Mouse (Mus musculus) intestine, embryonic 16.5 days (tissue): ENCODE measurements around the gene Clybl. TPM values are rescaled to one million over a fixed set of nuclear protein-coding genes. Genes with fewer than 3 reads are reported as not detected.

ENCODE experiments used
- ATAC-seq: fragments of 200-750 bp; cut with Nextera tagmentation; 2 replicates; pipeline ENCODE4 v1.8.0; 2017; ENCODE audit warnings: moderate TSS enrichment, moderate library complexity
- H3K27ac ChIP-seq: fragments of 300-500 bp; sonication (generic); 2 replicates; pipeline ENCODE4 v1.5.1; 2014; ENCODE audit warnings: mild to moderate bottlenecking, low read length
- H3K27me3 ChIP-seq: fragments of 300-500 bp; sonication (generic); replicated peaks from 2 replicates; pipeline ENCODE4 v1.6.1; 2014; ENCODE audit warnings: low read length, control low read depth, mixed read lengths; ENCODE audit not compliant: control insufficient read depth, insufficient read depth
- H3K36me3 ChIP-seq: fragments of 300-500 bp; sonication (generic); 2 replicates; pipeline ENCODE4 v1.6.1; 2014; ENCODE audit warnings: low read length, control low read depth; ENCODE audit not compliant: control insufficient read depth, insufficient read depth
- H3K4me1 ChIP-seq: fragments of 300-500 bp; sonication (generic); 2 replicates; pipeline ENCODE4 v1.6.1; 2014; ENCODE audit warnings: low read length, control low read depth, mixed read lengths; ENCODE audit not compliant: control insufficient read depth, insufficient read depth
- H3K4me2 ChIP-seq: fragments of 300-500 bp; sonication (generic); 2 replicates; pipeline ENCODE4 v1.6.1; 2014; ENCODE audit warnings: low read depth, low read length, control low read depth
- H3K4me3 ChIP-seq: fragments of 300-500 bp; sonication (generic); 2 replicates; pipeline ENCODE4 v1.5.1; 2014; ENCODE audit warnings: mild to moderate bottlenecking, low read length
- H3K9ac ChIP-seq: fragments of 300-500 bp; sonication (generic); 2 replicates; pipeline ENCODE4 v1.6.1; 2014; ENCODE audit warnings: low read depth, low read length
- H3K9me3 ChIP-seq: fragments of 300-500 bp; sonication (generic); 2 replicates; pipeline ENCODE4 v1.6.1; 2016; ENCODE audit warnings: low read length, control low read depth; ENCODE audit not compliant: control insufficient read depth
- WGBS: fragments of 180-500 bp; shearing (Covaris S2); extraction: QIAGEN DNeasy Blood & Tissue Kit; methylation state at CpG from one replicate; pipeline ENCODE4 v1.1.7; 2014; 5-methylcytosine and 5-hydroxymethylcytosine counted together
- polyA plus RNA-seq: library from polyadenylated mRNA; unstranded; fragments of >200 nt; fragmentation: Nextera tagmentation; extraction: Ambion mirVana; gene quantifications from 2 replicates; pipeline ENCODE4 v1.2.1, GENCODE M21; 2015

Clybl gene
- polyA plus RNA-seq, 1 experiment from 2014 or later = 38.7 TPM

GRCm38 (mm10) chr14:122393119-122393518, 211.6 kb downstream of the Clybl start:
- WGBS = 80% methylated on average over 1 of the region's 1 CpGs
- ATAC-seq = no peak
- Histone ChIP-seq H3K27ac (no peak overlapping the region), H3K4me3 (no peak overlapping the region), H3K36me3 (no peaks in the 10 kb centered on the region), H3K4me2 (no peak overlapping the region), H3K9ac (no peak overlapping the region), H3K4me1 (no peaks in the 10 kb centered on the region), H3K27me3 (no peaks in the 10 kb centered on the region), H3K9me3 (no peaks in the 10 kb centered on the region)

- no peak for ATAC-seq
- 74% methylated on average over 4 of the region's 4 CpGs for whole genome bisulfite sequencing
- H3K27me3 ChIP-seq = no peaks in the 10 kb centered on the region; the same call in 1 of the 2 replicates
These were observed 217.2 kb downstream of the Clybl start for GRCm38 (mm10) chr14:122398676-122399075.

GRCm38 (mm10) chr14:122399906-122400305, 218.4 kb downstream of the Clybl start:
- Histone ChIP-seq H3K27ac (no peak overlapping the region), H3K4me2 (no peak overlapping the region), H3K4me3 (no peak overlapping the region), H3K9me3 (no peaks in the 10 kb centered on the region), H3K27me3 (peaks cover 6% of the 10 kb centered on the region; the same call in 1 of the 2 replicates), H3K36me3 (no peaks in the 10 kb centered on the region), H3K9ac (no peak overlapping the region), H3K4me1 (no peaks in the 10 kb centered on the region)
- ATAC-seq = no peak
- WGBS = 65% methylated on average over 5 of the region's 5 CpGs

More at GRCm38 (mm10) chr14:122398676-122399075, 217.2 kb downstream of the Clybl start:
- H3K9ac ChIP-seq = no peak overlapping the region
- H3K4me1 ChIP-seq = no peaks in the 10 kb centered on the region
- H3K36me3 ChIP-seq = no peaks in the 10 kb centered on the region
- no peaks in the 10 kb centered on the region for H3K9me3 ChIP-seq
- no peak overlapping the region for H3K4me3 ChIP-seq
- no peak overlapping the region for H3K27ac ChIP-seq
- H3K4me2 ChIP-seq = no peak overlapping the region

GRCm38 (mm10) chr14:122401886-122402285, 220.4 kb downstream of the Clybl start:
- peaks cover 26% of the 10 kb centered on the region for H3K27me3 ChIP-seq
- no peak overlapping the region for H3K9ac ChIP-seq
- H3K4me3 ChIP-seq = no peak overlapping the region
- ATAC-seq = no peak
- 67% methylated on average over 11 of the region's 11 CpGs for WGBS
- no peaks in the 10 kb centered on the region for H3K36me3 ChIP-seq
- H3K27ac ChIP-seq = no peak overlapping the region
- peaks cover 7% of the 10 kb centered on the region for H3K4me1 ChIP-seq
- H3K4me2 ChIP-seq = no peak overlapping the region
- no peaks in the 10 kb centered on the region for H3K9me3 ChIP-seq

- H3K4me3 ChIP-seq = no peak overlapping the region
- no peak overlapping the region for H3K4me2 ChIP-seq
- H3K4me1 ChIP-seq = peaks cover 8% of the 10 kb centered on the region
- no peak for ATAC-seq
- H3K9me3 ChIP-seq = no peaks in the 10 kb centered on the region
- no peaks in the 10 kb centered on the region for H3K36me3 ChIP-seq
- WGBS = 56% methylated on average over 12 of the region's 12 CpGs
- no peak overlapping the region for H3K9ac ChIP-seq
- H3K27ac ChIP-seq = no peak overlapping the region
- peaks cover 32% of the 10 kb centered on the region for H3K27me3 ChIP-seq
These were observed 221.3 kb downstream of the Clybl start for GRCm38 (mm10) chr14:122402716-122403258.

- Histone ChIP-seq H3K9ac (no peak overlapping the region), H3K36me3 (no peaks in the 10 kb centered on the region), H3K4me2 (no peak overlapping the region), H3K4me3 (no peak overlapping the region), H3K27me3 (peaks cover 39% of the 10 kb centered on the region), H3K27ac (no peak overlapping the region), H3K4me1 (peaks cover 8% of the 10 kb centered on the region), H3K9me3 (no peaks in the 10 kb centered on the region)
- 78% methylated on average over 3 of the region's 3 CpGs for WGBS
- no peak for ATAC-seq
These were observed 222.0 kb downstream of the Clybl start for GRCm38 (mm10) chr14:122403422-122403940.

GRCm38 (mm10) chr14:122404596-122405154, 223.2 kb downstream of the Clybl start:
- Histone ChIP-seq H3K4me3 (no peak overlapping the region), H3K27me3 (peaks cover 40% of the 10 kb centered on the region), H3K4me2 (no peak overlapping the region), H3K36me3 (no peaks in the 10 kb centered on the region), H3K27ac (no peak overlapping the region), H3K9me3 (no peaks in the 10 kb centered on the region), H3K4me1 (peaks cover 8% of the 10 kb centered on the region), H3K9ac (no peak overlapping the region)
- no peak for ATAC-seq
- 81% methylated on average over 7 of the region's 7 CpGs for WGBS

- Histone ChIP-seq H3K36me3 (no peaks in the 10 kb centered on the region), H3K9ac (no peak overlapping the region), H3K27me3 (peaks cover 43% of the 10 kb centered on the region), H3K9me3 (no peaks in the 10 kb centered on the region), H3K4me2 (no peak overlapping the region), H3K27ac (no peak overlapping the region), H3K4me3 (no peak overlapping the region), H3K4me1 (peaks cover 8% of the 10 kb centered on the region)
- no peak for ATAC-seq
- WGBS = 59% methylated on average over 12 of the region's 12 CpGs
These were observed 223.7 kb downstream of the Clybl start for GRCm38 (mm10) chr14:122405236-122405635.

- Histone ChIP-seq H3K9ac (peak overlapping the region; percentile 49; the same call in 1 of the 2 replicates), H3K4me2 (peak overlapping the region; percentile 73), H3K4me1 (peaks cover 8% of the 10 kb centered on the region), H3K9me3 (no peaks in the 10 kb centered on the region), H3K27ac (no peak overlapping the region), H3K4me3 (peak overlapping the region; percentile 42), H3K27me3 (peaks cover 43% of the 10 kb centered on the region), H3K36me3 (no peaks in the 10 kb centered on the region)
- WGBS = 3% methylated on average over 18 of the region's 18 CpGs
- ATAC-seq = no peak
These were observed 224.5 kb downstream of the Clybl start for GRCm38 (mm10) chr14:122405897-122406540.
